Mouse (Mus musculus): ENCODE data around the gene Dpp9.
"Not testable (repeated sequence)": the region's sequence is repeated elsewhere in the genome, so short reads cannot be mapped to it uniquely, and the experiment has no call there.

The Dpp9 gene

GRCm38 (mm10) chr17:56218377-56219191, at the start of gene Dpp9:
Dpp9 (minus strand) TSS chr17:56218905.
- peak; percentile 94 for DNase-seq (ENCODE audit: low read depth, low spot score)

- no peak for DNase-seq (ENCODE audit: low read depth, low spot score)
Observed at GRCm38 (mm10) chr17:56266271-56266670, 47.6 kb upstream of the Dpp9 start.

GRCm38 (mm10) chr17:56265869-56266268, 47.2 kb upstream of the Dpp9 start:
- DNase-seq (ENCODE audit: low read depth, low spot score) = no peak

- DNase-seq (ENCODE audit: low read depth, low spot score) = no peak
Observed at GRCm38 (mm10) chr17:56265011-56265410, 46.3 kb upstream of the Dpp9 start.

GRCm38 (mm10) chr17:56264020-56264419, 45.3 kb upstream of the Dpp9 start:
- peak; percentile 80 for DNase-seq (ENCODE audit: low read depth, low spot score)

- DNase-seq (ENCODE audit: low read depth, low spot score) = peak; percentile 87
Observed at GRCm38 (mm10) chr17:56262645-56263094, 44.0 kb upstream of the Dpp9 start.

- peak; percentile 96 for DNase-seq (ENCODE audit: low read depth, low spot score)
Observed at GRCm38 (mm10) chr17:56261166-56261565, 42.5 kb upstream of the Dpp9 start.

GRCm38 (mm10) chr17:56259301-56260037, 40.8 kb upstream of the Dpp9 start:
- DNase-seq (ENCODE audit: low read depth, low spot score) = no peak

GRCm38 (mm10) chr17:56258812-56259211, 40.1 kb upstream of the Dpp9 start:
- not testable (repeated sequence) for DNase-seq (ENCODE audit: low read depth, low spot score)

GRCm38 (mm10) chr17:56258269-56258668, 39.6 kb upstream of the Dpp9 start:
- not testable (repeated sequence) for DNase-seq (ENCODE audit: low read depth, low spot score)

- DNase-seq (ENCODE audit: low read depth, low spot score) = no peak
Observed at GRCm38 (mm10) chr17:56257181-56257894, 38.6 kb upstream of the Dpp9 start.

GRCm38 (mm10) chr17:56256239-56256881, 37.7 kb upstream of the Dpp9 start, which contains the start of gene Fem1a:
Fem1a (plus strand) TSS chr17:56256810.
- peak; percentile 98 for DNase-seq (ENCODE audit: low read depth, low spot score)

- peak; percentile 98 for DNase-seq (ENCODE audit: low read depth, low spot score)
Observed at GRCm38 (mm10) chr17:56255863-56256238, 37.1 kb upstream of the Dpp9 start.

GRCm38 (mm10) chr17:56255429-56255828, 36.7 kb upstream of the Dpp9 start:
- DNase-seq (ENCODE audit: low read depth, low spot score) = no peak

GRCm38 (mm10) chr17:56254695-56255094, 36.0 kb upstream of the Dpp9 start:
- no peak for DNase-seq (ENCODE audit: low read depth, low spot score)

- DNase-seq (ENCODE audit: low read depth, low spot score) = peak; percentile 21
Observed at GRCm38 (mm10) chr17:56251136-56251829, 32.6 kb upstream of the Dpp9 start.

GRCm38 (mm10) chr17:56245608-56246007, 26.9 kb upstream of the Dpp9 start:
- DNase-seq (ENCODE audit: low read depth, low spot score) = no peak

GRCm38 (mm10) chr17:56241541-56242401, 23.1 kb upstream of the Dpp9 start:
- DNase-seq (ENCODE audit: low read depth, low spot score) = peak; percentile 74

- no peak for DNase-seq (ENCODE audit: low read depth, low spot score)
Observed at GRCm38 (mm10) chr17:56233818-56234469, 15.2 kb upstream of the Dpp9 start.

Measured in skeletal muscle tissue, adult 2 months (tissue).